Mouse (Mus musculus) thymus, postnatal 10 days (tissue): ENCODE data around the gene Ube2h.

Source experiments
- DNase-seq, 2 experiments: peaks; one replicate each; pipeline ENCODE4 v3.0.0; 2021; ENCODE audit warnings: low spot score in 2 of 2

The Ube2h gene

DNA sequence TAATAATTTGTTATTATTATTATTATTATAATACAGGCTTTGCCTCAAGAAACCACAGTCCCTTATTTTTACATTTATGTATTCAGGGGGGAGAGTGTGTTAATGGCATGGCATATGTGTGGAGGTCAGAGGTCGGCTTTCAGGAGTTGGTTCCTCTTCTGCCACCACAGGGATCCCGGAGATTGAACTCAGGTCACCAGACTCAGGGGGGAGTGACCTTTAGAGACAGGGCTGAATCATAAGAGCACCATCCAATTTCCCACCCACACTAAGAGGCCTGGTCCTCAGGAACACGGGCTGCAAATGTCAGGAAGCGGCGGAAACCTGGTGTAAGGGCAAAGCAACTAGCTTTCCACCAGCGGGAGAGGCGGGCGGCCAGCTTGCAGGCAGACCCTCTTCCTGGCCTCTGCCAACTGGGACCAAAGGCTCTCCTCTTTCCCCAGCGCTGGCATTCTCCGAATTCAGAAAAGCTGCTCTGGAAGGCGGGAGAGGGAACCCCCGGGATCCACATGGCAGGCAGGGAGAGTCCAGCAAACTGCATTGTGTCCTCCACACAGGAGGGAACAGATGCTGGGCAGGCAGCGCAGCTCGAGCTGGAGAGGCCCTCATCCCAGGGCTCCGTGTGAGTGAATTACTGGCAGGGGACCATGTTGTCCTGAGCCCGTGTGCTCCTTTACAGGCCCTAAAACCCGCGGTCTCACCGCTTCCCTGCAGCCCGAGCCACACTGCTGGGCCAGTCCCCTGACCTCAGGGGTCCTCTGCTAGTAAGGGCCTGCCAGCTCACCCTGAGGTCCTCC is 99.8 kb downstream of the Ube2h start:
- no peak for DNase-seq

GRCm38 (mm10) chr6:30196143-30196542 is 108.2 kb downstream of the Ube2h start:
- no peak for DNase-seq

- no peak for DNase-seq
These were observed 108.7 kb downstream of the Ube2h start for GRCm38 (mm10) chr6:30195656-30196055.

- no peak for DNase-seq
These were observed 120.7 kb downstream of the Ube2h start for GRCm38 (mm10) chr6:30183624-30184023.

DNA sequence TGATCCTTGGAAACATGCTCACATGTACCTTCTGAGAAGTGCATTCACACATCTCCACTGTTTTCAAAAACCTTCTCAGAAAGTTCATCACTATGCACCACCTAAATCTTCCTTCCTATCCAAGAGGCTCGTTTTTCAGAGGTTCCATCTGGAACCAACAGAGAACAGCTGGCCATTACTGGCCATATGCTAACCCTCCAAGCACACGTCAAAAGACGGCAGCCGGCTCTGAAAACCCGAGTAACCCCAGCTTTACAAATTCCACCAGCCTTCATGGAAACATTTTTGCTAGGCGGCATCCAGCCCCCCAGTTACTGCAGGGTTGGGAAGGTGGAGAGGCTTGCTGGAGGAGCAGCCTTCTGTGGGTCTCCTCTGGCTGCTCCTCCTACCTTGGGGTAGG is 122.3 kb downstream of the Ube2h start:
- no peak for DNase-seq

DNA sequence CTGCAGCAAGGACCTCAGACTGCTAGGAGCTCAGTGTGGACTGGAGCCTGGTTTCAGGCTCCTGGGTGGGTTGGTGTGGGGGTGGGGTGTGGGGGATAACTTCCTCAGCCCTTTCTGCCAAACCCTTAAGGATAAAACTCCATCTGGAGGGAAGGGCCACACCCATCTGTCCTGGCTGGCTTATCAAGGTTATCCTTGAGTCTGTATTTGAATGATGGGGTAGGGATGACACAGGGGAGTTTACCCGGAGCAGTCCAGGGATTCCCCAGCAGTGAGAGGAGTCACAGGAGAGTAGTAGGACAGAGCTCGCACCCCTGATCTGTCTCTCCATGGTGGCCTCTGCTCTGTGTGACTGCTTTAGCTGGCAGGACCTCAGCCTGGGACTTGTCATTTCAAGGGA is 124.0 kb downstream of the Ube2h start:
- DNase-seq: no peak

DNA sequence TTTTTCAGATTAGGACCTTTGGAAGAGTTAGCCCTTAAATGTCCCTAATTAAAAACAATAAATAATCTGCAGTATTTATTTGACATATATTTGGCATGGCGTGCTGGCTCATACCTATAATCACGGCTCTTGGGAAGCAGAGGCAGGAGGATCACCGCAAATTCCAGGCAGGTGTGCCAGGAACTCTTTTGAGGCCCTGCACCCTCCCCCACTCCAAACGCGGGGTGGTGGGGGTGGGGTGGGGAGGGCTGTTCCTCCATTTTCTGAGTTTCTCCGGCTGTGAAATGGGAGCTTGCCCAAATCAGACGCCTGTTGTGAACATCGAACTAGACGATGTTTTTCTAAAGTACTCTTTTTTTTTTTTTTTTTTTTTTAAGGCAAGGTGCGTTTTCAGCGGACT is 125.3 kb downstream of the Ube2h start:
- DNase-seq: no peak

GRCm38 (mm10) chr6:30178023-30178639 is 126.2 kb downstream of the Ube2h start:
- DNase-seq: no peak

GRCm38 (mm10) chr6:30177305-30177704 is 127.0 kb downstream of the Ube2h start:
- no peak for DNase-seq

GRCm38 (mm10) chr6:30176496-30176895 is 127.8 kb downstream of the Ube2h start:
- no peak for DNase-seq

DNA sequence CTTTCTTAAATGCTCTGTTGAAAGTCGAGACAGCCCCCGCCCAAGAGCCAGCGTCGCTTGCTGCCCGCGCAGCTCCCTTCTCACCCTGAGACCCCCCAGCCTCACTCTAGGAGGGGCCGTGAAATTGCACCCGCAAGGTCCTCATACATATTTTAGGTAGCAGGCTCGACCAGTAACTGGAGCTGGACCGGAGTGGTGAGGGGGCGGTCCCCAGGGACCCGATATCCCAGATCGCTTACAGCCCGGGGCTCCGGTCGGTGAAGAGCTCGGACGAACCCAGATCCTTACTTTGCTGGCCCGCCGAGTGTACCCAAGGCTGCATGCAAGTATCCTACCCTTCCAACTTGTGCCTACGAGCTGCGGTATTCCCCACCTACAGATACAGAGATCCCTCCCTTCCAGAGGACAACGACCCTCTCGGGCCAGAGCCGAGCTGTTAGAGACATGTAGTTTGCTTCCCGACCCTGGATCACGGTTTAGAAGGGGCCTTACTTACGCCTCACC is 128.4 kb downstream of the Ube2h start:
- DNase-seq: no peak

GRCm38 (mm10) chr6:30175225-30175917 is 129.0 kb downstream of the Ube2h start:
- DNase-seq: no peak

GRCm38 (mm10) chr6:30174461-30175224 is 129.7 kb downstream of the Ube2h start:
- no peak for DNase-seq

DNA sequence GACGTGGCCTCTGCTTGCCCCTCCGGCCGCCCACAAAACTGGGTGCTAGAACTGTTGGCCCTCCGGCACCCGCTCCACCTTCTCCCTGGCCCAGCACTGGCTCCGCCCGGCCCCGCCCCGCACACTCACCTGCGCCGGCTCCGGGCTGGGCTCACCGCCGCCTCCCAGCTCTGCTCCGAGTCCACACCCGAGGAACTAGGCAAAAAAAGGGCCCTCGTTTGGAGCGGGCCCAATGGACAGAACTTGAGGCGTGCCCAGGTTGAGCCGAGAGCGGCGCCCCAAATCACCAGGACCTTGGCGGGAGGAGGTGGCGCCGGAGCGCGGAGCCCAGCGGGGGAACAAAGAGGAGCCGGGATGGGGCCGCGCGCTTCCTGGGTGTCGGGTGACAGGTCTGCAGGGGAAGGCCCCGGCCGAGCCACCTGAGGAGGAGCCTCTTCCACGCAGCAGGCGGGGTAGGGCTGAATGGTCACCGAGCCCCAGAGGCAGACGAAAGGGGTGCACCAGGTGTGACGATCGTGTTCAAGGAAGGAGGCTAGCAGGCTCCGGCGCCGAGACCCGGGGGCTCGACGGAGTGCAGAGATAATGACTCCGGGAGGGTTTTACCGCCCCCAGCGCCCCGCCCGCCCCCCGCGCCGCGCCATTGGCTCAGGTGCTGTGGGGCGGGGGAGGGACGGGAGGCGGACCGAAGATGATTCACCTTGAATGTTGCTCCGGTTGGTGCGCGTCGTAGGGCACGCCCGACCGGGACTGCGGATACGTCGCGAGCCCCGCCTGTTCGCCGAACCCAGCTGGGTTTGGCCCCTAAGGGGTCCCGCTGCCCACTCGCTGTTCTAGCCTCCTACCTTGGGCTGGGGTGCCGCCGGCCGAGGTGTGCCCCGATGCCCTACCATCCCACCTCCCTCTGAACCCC is 130.5 kb downstream of the Ube2h start:
- peak; percentile 19 to 23 for DNase-seq

DNA sequence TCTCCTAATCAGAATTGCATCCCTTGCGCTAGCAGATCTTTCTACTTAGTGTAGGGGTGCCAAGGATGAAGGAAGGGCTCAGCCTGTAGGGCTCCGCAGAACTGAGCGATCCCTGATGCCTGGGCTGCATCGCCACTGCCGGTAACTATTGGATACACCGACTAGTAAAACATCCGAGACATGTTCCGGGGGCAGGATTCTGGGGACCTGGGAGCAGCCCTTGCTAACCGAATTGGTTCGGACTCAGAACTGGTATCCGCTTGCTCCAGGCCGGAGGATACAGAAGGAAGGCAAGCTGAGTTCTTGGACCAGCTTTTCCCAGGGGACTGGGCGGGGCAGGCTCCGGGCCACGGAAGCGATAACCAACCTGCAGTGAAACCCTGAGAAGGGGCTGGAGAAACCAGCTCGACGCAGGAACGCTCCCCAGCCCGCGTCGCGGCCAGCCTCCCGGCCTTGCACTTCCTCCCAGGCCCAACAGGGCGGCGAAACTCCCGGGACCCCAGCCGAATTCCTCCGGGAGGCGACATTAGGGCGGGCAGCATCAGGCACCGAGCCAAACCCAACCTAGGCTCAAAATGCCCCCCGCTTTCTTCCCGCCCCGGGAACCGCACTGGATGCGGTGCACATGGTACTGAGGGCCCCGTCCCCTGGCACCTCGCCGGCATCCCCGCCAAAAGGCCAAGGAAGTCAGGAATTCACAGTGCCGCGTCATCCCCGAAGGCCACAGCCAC is 131.4 kb downstream of the Ube2h start:
- DNase-seq: peak in 1 of 2 experiments; percentile 15

DNA sequence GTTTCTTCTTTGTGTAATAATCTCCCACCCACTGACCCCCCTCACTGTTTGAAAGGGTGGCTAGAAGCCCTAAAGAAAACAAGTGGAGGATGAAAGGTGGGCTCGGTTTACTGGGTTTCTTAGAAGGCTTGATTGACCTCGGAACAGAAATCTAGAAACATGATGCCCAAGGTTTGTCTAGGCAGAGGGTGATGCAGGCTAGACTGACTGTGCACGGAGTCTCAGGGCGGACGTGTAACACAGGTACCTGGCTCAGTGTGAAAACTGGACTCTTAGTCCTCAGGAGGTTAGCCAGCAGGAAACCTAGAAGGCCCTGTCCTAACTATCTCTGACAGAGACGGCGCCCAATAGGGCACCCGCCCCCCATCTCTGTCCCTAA is 131.9 kb downstream of the Ube2h start:
- no peak for DNase-seq

DNA sequence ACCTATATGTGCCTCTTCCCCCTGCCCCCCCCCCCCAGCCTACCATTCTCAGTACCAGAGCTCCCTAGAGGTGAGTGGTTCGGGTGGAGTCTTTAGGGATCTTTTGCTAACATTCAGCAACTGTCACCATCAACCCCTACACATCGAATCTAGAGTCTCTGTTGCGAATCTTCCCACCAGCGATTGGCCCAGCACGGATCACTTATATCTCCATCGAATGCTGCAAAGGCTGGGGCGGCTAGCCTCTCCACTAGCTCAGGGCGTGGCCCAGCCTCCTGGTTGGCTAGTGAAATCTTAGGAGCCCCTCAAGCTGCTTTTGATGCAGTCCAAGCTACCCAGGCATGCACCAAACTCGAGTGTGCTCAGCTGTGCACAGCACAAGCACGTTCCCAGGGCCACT is 132.4 kb downstream of the Ube2h start:
- DNase-seq: no peak

DNA sequence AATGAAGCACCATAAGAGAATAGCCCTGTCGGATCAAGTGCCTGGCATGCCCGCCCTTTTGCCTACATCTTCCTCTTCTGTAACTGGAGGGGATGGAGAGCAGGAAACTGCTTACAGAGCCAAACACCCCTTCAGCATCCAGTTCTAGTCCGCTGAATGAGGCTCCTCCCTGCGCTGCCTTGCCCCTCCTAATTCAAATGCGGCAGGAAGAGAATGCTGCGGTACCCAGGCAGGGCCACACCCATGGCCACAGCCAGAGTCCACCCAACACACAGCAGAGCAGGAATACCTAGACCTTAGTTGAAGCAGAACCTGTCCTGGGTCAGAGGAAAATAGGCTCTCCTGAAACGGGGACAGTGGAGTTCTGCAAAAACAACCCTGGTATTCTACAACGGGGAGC is 133.1 kb downstream of the Ube2h start:
- DNase-seq: no peak

- no peak for DNase-seq
These were observed 135.2 kb downstream of the Ube2h start for GRCm38 (mm10) chr6:30169148-30169547.

DNA sequence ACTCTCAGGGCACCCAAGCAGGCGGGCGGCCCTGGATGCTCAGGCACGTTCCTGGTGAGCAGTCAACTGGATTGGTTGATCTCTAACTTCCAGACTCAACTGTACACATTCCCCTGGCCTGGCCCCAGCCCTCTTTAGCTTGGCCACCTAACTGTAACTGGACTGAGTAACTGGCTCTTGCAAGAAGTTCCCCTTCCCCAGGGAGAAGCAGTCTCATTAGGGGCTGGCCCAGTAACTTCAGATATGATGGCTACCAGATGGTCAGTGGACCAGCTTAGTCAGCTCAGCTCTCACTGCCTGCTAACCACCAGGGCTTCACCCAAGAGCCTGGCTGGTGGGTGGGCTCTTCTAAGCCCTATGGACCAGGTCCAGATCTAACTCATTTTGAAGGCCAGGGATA is 136.1 kb downstream of the Ube2h start:
- no peak for DNase-seq
